Mouse (Mus musculus): ENCODE data around the gene Plekhd1. TPM values are rescaled to one million over a fixed set of nuclear protein-coding genes. Genes with fewer than 3 reads are reported as not detected.

Plekhd1 gene
- total RNA-seq (2021), result not detected

DNA sequence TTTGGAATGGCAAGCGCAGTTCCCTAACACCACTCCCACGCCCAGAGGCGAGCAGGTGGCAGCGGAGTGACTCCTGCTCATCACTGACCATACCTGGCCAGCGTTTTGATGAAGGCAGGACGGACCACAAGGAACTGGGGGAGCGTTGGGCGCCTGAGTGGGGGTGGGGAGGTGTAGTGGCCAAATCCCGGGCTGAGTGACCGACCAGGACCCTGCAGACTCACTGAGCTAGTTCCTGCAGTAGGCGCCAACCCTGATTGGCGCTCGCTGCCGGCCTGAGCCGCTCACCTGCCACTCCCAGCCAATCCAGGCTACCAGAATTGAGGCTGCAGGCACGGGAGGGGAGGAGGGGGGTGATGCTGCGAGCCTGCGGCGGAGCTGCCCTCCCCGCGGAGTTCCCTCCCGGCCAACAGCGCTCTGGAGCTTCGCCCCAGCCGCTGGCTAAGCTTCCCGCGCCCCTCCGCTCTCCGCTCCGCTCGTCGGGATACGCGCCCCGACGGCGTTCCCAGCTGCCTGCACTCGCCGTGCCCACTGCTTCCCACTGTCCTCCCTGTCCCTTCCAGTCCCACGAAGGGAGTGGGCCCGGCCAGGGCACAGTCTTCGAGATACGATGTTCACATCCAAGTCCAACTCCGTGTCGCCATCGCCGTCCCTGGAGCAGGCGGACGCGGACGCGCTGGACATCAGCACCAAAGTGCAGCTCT lies at the start of gene Plekhd1:
TSS of gene Plekhd1 (plus strand) at position 323 of the 704 bp plus-strand sequence.
- intact Hi-C loops (cut with DNase I), result no loop called here
- DNase-seq (ENCODE audit: low spot score), result no peak

DNA sequence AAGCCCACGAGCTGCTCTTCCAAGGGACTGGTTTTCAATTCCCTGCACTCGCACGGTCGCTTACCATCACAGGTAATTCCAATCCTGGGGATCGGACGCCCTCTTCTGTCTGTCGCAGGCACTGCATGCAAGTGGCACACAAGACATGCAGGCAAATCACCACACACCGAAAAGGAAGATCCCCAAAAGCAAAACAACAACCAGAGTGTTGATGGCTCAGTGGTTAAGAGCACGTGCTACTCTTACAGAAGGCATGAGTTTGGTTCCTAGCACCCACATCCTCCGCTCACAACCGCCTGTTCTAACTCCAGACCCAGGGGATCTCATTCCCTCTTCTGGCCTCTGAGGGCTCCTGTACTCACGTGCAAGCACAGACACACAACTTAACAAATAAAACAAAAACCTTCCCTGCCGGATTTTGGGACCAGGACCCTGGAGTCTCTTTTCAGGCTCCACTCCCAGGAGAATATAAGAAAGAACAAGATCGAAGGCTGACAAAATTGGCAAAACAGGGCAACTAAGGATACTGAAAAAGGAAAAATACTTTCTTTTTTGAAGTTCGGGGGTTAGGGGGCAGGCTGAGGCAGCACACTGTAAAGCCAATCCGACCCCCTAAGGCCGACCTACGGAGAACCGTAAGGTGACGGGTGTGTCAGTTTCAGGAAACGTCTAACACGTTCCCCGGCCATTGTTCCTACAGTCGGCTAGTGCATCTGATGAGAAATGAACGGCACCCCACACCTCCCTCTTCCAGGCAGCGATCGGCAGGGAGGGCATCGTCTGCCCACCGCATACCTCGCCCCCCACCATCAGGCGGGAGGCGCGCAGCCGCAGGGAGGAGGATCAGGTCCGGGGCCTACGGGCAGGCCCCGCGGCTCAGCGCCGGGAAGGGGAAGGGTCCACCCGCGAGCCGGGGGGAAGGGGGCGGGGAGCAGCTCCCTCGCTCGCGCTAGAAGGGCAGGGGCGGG lies 49.4 kb upstream of the Plekhd1 start:
- intact Hi-C loops (cut with DNase I), result no loop called here
- DNase-seq (ENCODE audit: low spot score), result no peak

GRCm38 (mm10) chr12:80643693-80644505 lies 48.5 kb upstream of the Plekhd1 start, which contains the start of the genes Slc39a9 and Erh:
TSS of gene Slc39a9 (plus strand) at chr12:80643883.
TSS of gene Erh (minus strand) at chr12:80644341.
- intact Hi-C loops (cut with DNase I), result no loop called here
- DNase-seq (ENCODE audit: low spot score), result peak; percentile 86

DNA sequence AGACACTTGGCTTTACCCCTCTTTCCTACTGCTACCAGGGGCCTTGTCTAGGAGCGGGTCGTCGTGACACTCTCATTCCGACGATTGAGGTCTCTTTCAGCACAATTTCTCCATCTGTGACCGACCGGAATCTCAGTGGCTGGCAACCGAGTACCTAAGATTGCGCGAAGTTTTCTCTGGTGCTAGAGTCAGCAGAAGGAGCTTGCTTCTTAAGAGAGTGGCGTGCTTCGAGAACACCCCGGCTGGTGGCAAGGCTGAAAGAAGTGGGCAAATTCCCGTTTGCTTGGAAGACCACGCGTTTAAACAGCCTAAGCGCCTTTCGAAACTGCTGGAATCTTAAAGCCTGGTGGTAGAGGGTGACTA lies 47.9 kb upstream of the Plekhd1 start:
- DNase-seq (ENCODE audit: low spot score), result no peak
- intact Hi-C loops (cut with DNase I), result no loop called here

DNA sequence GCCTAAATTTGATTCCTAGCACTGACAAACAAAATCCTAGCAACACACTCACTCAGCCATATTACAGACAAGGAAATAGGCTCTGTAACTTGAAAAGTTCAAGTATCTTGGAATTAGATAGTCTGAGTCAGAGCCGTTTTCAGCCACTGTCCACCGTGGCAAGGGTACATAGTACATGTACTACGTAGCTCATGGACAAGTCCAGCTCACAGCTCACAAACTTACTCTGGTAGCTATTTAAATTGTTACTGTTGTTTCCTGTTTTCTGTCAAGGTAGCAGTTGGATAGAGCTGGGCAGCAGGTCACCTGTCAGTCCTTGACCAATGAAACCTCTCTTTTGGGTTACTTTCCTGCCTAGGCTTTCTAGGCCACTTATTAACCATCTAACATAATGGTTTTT lies 46.0 kb upstream of the Plekhd1 start:
- intact Hi-C loops (cut with DNase I), result no loop called here
- DNase-seq (ENCODE audit: low spot score), result no peak

DNA sequence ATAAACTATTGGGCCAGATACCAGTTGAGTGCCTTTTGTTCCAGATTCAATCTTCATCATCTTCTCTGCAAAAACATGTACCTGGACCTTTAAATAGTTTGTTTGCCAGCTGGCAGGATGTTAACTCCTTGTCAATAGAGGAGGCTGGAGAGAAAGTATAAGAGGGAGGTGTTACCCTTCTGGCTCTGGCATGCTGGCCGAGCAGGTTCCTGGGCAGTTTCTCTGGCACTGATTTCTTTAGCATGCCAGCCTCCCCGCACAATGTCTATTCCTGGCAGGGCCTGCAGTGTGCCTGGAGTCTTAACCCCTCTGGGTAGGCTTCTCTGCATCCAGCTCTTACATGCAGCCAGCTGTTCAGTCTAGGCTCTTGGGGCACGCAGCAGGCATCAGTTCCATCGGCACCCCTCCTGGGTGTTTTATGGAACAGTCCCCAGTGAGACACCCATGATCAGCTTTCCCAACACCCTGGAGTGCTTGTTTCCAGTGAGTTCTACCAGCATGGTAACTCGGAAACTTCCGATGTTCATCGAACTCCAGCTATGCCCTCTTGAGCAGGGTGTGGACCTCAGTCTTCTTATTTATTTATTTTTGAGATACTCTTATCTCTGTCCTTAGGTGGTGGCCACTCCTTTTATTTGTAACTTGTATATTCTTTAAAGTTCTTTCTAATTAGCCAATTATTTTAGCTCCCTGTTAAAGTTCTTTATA lies 38.3 kb upstream of the Plekhd1 start:
- no peak for DNase-seq (ENCODE audit: low spot score)
- intact Hi-C loops (cut with DNase I), result no loop called here

DNA sequence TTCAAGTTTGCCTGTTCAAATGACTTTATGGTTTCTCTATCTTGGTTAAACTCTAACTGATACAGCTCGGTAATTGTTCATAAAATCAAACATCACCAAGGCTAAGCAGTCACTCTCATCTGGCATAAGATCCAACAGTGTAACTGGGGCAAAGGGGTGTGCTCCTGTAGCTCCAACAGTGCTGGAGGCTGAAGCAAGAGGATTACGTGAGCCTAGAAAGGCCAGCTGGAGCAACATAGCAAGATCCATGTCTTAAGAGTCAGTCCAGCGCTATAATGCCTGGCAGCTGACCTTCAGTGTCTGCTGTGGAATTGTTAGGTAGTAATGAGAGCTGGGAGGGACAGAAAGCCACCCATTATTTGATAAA lies 37.7 kb upstream of the Plekhd1 start:
- intact Hi-C loops (cut with DNase I), result no loop called here
- no peak for DNase-seq (ENCODE audit: low spot score)

DNA sequence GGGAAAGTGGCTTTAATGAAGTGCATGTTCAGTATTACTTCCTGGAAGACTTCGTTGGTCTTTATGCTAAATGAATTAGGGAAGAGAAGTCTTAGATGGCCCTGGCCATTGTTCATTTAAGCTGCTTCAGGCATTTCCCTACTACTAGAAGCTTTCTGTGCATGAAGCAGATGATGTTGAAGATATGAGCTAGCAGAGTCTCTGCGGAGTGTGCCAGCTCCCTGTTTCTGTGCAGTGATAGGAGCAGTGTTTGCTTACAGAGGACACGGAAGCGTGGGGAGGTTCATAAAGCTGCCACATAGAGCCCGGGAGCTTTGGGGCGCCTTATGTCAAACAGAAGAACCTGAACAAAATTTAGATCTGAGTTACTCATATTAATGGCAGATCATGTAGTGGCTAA lies 33.7 kb upstream of the Plekhd1 start:
- intact Hi-C loops (cut with DNase I), result no loop called here
- no peak for DNase-seq (ENCODE audit: low spot score)

- no peak for DNase-seq (ENCODE audit: low spot score)
These were observed 30.1 kb upstream of the Plekhd1 start for GRCm38 (mm10) chr12:80662322-80662721.

DNA sequence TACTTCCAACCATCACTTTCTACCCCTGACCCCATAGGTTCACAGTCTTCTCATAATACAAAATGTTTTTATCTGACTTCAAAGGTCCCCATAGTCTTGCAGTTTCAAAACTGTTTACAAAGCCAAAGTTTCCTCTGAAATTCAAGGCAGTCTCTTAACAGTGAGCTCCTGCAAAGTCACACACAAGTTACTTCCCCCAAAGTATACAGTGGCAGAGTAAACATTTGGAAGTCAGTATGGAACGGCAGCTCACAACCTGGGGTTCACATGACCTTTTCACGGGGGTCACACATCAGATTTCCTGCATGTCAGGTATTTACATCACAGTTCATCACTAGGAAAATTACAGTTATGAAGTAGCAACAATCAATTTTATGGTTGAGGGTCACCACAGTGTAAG lies 28.5 kb upstream of the Plekhd1 start:
- intact Hi-C loops (cut with DNase I), result no loop called here
- DNase-seq (ENCODE audit: low spot score), result no peak

More at GRCm38 (mm10) chr12:80662322-80662721, 30.1 kb upstream of the Plekhd1 start:
- intact Hi-C loops (cut with DNase I), result no loop called here

DNA sequence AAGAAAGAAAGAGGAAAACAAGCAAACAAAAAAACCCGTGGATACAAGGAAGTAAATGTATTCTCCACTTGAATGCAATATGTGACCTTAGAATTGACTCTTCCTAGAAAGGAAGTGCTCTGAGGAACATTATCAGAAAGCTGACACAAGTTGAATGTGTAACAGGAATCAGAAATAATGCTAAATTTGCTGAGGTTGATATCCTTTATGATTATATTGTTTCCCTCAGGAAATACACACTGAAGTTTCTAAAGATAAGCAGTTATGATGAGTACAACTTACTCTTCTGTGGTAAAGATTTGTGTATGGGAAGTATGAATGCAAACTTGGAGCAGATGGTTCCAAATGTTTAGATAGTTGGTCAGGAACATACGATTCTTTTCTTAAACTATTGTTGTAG lies 24.0 kb upstream of the Plekhd1 start:
- intact Hi-C loops (cut with DNase I), result no loop called here
- no peak for DNase-seq (ENCODE audit: low spot score)

DNA sequence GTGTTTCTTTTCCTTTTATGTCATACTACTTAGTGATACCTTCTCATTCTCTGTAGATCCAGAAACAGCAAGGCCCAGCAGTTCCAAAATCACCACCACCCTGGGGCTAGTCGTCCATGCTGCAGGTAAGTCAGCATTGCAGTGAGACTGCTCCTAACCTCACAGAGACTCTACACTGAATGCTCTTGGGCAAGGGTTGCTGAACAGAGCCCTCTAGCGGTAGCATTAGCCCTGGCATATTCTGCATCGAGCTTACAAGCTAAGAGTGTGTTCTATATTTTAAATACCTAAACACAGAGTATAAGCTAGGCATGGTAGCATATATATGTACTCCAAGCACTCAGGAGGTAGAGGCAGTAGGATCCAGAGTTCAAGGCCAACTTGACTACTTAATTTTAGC lies 19.2 kb upstream of the Plekhd1 start:
- intact Hi-C loops (cut with DNase I), result loop anchor here (5.0 kb wide), 1 partner anchor 171 kb away; no protein-coding TSS in a partner anchor
- DNase-seq (ENCODE audit: low spot score), result no peak

GRCm38 (mm10) chr12:80681340-80681739 lies 11.1 kb upstream of the Plekhd1 start:
- intact Hi-C loops (cut with DNase I), result no loop called here
- no peak for DNase-seq (ENCODE audit: low spot score)

GRCm38 (mm10) chr12:80683554-80683953 lies 8.8 kb upstream of the Plekhd1 start:
- no peak for DNase-seq (ENCODE audit: low spot score)
- intact Hi-C loops (cut with DNase I), result no loop called here

DNA sequence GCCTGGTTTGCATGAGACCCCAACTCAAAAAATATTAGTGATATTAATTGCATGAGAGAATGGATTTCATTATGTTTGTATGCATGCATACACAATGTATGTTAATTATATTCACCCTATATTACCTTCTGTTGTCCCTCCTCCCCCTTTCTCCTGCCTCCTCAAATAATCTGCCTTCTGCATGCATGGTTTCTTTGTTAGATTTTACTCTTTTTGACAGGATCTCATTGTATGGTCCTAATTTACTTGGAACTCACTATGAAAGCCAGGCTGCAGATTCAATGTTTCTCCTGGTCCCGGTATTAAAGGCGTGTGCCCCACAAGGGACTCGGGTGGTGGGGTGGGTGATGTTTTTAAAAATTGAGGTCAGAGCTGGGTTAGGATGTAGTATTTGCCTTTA lies 8.1 kb upstream of the Plekhd1 start:
- no peak for DNase-seq (ENCODE audit: low spot score)
- intact Hi-C loops (cut with DNase I), result no loop called here

DNA sequence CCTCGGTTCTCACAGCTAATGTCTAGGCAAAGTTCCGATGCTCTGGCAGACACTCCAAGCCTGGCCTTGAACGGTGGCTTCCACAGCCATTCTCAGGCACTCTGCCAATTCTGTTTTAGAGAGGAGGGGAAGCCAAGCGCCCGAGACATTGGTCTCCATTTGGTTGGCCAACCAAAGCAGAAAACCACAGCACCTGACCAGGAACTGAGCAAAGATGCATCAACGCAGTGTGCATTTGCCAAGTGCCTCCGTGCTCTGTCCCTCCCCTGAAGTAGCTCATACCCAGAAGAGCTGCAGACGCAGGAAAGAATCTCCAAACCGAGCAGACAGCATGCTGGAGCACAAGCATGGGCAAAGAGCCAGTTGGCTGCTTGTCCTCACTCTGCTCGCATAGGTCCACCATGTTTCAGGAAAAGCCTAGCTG lies 4.6 kb upstream of the Plekhd1 start:
- DNase-seq (ENCODE audit: low spot score), result no peak
- intact Hi-C loops (cut with DNase I), result no loop called here

- intact Hi-C loops (cut with DNase I), result no loop called here
- no peak for DNase-seq (ENCODE audit: low spot score)
These were observed 2.7 kb upstream of the Plekhd1 start for GRCm38 (mm10) chr12:80689696-80690095.

- intact Hi-C loops (cut with DNase I), result no loop called here
- no peak for DNase-seq (ENCODE audit: low spot score)
These were observed 710 bp upstream of the Plekhd1 start for GRCm38 (mm10) chr12:80691671-80692091.

DNA sequence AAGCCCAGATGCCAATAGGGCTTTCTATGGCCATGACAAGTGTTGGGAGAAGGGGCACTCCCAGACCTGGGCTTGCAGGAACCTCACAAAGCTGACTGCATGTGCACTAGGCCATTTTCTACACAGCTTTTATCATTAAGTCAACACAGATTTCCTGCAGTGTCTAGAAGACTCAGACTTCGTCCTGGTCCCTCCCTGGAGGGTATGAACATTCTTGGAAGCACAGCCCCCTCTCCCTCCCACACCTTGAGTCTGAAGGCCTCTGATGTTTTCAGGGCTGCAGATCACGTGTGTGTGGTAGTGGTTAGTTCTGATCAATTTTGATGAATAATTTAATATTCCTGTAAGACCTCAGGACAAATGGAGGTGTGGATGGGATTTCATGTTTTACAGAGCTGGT lies 1.3 kb downstream of the Plekhd1 start:
- intact Hi-C loops (cut with DNase I), result no loop called here
- DNase-seq (ENCODE audit: low spot score), result no peak

- intact Hi-C loops (cut with DNase I), result no loop called here
- no peak for DNase-seq (ENCODE audit: low spot score)
These were observed 2.6 kb downstream of the Plekhd1 start for GRCm38 (mm10) chr12:80695004-80695403.

Data from heart, postnatal 25 days (tissue).